Comparison of ENCODE assay signal across 16 mouse cellular contexts in the genomic region with DNA sequence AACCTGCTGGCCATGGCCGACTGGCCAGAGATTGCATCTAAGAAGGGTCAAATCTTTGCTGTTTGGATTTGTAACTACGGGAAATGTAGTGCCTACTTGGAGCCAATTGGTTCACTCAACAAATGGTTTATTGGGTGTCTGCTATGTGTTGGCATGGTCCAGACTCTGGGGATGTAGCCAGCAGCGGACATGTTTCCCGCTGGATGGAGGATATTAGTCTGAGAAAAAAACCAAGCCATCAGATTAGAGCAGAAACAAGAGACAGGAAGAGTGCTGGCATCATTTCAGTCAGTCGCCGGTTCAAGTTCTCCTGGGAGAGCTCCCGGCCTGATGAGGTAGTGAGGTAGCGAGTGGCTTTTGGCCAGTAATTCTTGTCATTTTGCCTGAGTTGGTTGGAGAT. TPM values are rescaled to one million over a fixed set of nuclear protein-coding genes. Genes with fewer than 3 reads are reported as not detected.
A peak's percentile ranks its signal among the peaks of the same experiment; 100 is the strongest.
DNase-seq lines count a peak whose midpoint lies in the region.
"Had no signal": no experiment of that assay in that cellular context is flagged by ENCODE, and none has a peak within 500 bp of the region (broad histone marks: within the 10 kb centered on the region; RNA-seq: fewer than 3 reads in every experiment).

No protein-coding gene starts in this region.

- peak; percentile 47 to 52 for DNase-seq in cerebellum, postnatal 10 days
- no peak for DNase-seq in cerebellum, adult 9-10 months
- DNase-seq in layer of hippocampus, postnatal 10 days (ENCODE audit: low spot score in 2 of 2), result peak; percentile 18 to 29
- DNase-seq in layer of hippocampus, postnatal 36 days, result no peak
- DNase-seq in brain, adult 2 months (ENCODE audit: low read depth, low spot score), result peak; percentile 21
- DNase-seq: adrenal gland, adult 8-10 months; adrenal gland, postnatal 14 days; adrenal gland, postnatal 36 days; B cell, adult 2 months; cerebellum, adult 11-12 months; cerebellum, adult 9-11 months; embryo, embryonic 11 days had no signal

RNA-seq across cellular contexts. Expression of a gene that starts 31.7 kb away (rescaled TPM):
- total RNA-seq in layer of hippocampus, postnatal 10 days (2021), result not detected
- not detected for total RNA-seq in layer of hippocampus, postnatal 36 days (2021)
- total RNA-seq: adrenal gland, adult 18-20 months; adrenal gland, adult 8-10 months; adrenal gland, postnatal 14 days; adrenal gland, postnatal 36 days; CH12.LX; common myeloid progenitor, adult 5-6 weeks; G1E had no signal

RNA-seq across cellular contexts. Expression of a gene that starts 33.2 kb away (rescaled TPM):
- total RNA-seq in layer of hippocampus, postnatal 10 days (2021), result not detected
- not detected for total RNA-seq in layer of hippocampus, postnatal 36 days (2021)
- total RNA-seq: adrenal gland, adult 18-20 months; adrenal gland, adult 8-10 months; adrenal gland, postnatal 14 days; adrenal gland, postnatal 36 days; CH12.LX; common myeloid progenitor, adult 5-6 weeks; G1E had no signal

RNA-seq across cellular contexts. Expression of a gene that starts 33.8 kb away (rescaled TPM):
- 100 to 1,000 TPM; 106 to 116 TPM for total RNA-seq in layer of hippocampus, postnatal 10 days (2021)
- 10 to 100 TPM; 44.3 to 51.0 TPM for total RNA-seq in layer of hippocampus, postnatal 36 days (2021)
- total RNA-seq: CH12.LX; common myeloid progenitor, adult 5-6 weeks; G1E had no signal

RNA-seq across cellular contexts. Expression of a gene that starts 54.7 kb away (rescaled TPM):
- 10 to 100 TPM; 18.3 to 19.6 TPM for total RNA-seq in layer of hippocampus, postnatal 10 days (2021)
- 10 to 100 TPM; 26.8 to 27.4 TPM for total RNA-seq in layer of hippocampus, postnatal 36 days (2021)

Comparison
In these comparisons a context has a peak if more than half of its experiments do, and no peak if none do; other contexts are left out.
1. DNase-seq: peak in cerebellum, postnatal 10 days (2 of 2), layer of hippocampus, postnatal 10 days (2 of 2) and brain, adult 2 months (single experiment); none in cerebellum, adult 9-10 months (single experiment) and layer of hippocampus, postnatal 36 days (0 of 2).